Mouse (Mus musculus): Measurements from ENCODE around the gene Jhy.

Jhy gene

DNA sequence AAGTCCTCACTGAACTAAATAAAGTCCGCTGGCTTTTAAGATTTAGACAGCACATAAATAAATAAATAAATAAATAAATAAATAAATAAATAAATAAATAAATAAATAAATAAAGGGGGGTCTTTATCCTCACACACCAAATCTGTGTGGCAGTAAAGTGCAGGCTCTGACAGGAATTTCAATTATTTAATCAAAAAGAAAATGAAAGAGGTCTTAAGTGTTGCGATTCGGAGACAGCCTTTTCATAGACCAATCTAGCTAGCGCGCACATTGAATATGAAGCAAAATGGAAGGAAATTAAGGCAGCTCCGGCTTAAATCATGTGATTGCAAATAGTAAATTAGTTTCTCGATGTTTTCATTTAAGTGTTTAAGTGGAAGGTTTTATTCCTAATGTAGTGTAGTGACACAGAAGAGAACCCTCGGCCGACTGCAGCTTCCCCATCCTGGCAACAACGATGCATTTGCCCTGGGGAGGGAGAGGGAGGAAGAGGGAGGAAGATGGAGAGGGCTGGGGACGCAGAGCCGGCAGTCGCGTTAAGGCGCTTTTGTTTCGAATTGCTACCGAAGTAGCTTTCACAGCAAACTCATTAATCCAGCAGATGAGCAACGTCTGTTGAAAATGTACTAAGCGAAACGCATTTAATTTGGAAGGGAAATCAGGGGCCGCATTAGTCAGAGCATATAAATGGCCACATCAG, 105.3 kb downstream of the Jhy start:
- DNase-seq (ENCODE audit: low spot score in 2 of 2): no peak

GRCm38 (mm10) chr9:40851515-40851914, 112.4 kb downstream of the Jhy start:
- no peak for DNase-seq (ENCODE audit: low spot score in 2 of 2)

Measured in left cerebral cortex, adult 9 months (tissue).